Mouse (Mus musculus): ENCODE data around the gene Gbf1.
"Not testable (repeated sequence)": the region's sequence is repeated elsewhere in the genome, so short reads cannot be mapped to it uniquely, and the experiment has no call there.

Gene Gbf1

DNA sequence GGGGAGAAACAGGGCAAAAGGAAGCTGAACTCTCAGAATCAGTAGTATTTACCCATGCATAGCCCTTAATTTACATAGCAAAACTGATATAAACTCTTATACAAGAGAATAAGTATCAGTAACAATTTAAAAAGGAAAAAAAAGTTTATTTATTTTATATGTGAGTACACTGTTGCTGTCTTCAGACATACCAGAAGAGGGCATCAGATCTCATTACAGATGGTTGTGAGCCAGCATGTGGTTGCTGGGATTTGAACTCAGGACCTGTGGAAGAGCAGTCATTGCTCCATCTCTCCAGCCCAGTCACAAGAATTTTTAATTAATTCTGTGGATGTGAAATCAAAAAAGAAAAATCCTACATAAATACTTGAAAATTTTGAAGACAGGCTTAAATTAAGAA is 65.0 kb downstream of the Gbf1 start:
- not testable (repeated sequence) for DNase-seq (ENCODE audit: extremely low spot score, low read depth, low spot score)

DNA sequence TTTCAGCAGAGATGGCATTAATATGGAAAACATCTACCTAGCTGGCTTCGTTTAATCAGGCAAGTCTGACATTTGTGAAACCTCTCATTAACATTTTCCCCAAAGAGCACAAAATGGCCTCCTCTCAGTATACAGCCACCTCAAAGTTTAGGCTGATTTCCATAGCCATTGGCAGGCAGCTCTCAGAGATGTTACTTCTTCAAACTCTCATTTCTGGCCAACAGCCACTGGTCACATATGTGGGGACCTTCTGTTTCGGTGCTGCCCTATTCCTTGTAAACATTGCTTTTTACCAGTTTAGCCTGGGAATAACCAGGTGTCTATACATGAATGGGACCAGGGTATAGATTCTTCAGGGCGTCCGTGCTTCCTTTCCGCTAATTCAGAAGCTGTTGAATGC is 67.8 kb downstream of the Gbf1 start:
- DNase-seq (ENCODE audit: extremely low spot score, low read depth, low spot score) = no peak

DNA sequence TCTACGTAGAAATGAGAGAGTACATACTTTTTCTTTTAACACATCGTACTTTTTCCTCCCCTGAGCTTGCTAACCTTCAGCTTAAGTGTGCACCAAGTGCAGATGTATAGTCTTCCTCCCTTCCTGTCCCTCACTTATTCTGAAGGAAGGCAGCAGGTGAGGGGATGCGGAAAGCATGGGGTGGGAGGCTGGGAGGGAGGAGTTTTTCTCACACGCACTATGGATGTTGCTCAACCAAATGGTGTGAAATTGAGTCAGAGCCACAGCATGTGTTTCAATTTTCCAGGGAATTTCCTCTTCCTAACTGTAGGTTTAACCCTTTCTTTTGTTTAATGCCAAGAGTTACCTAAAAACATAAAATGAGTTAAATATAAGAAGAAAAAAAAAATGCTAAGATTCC is 70.8 kb downstream of the Gbf1 start:
- no peak for DNase-seq (ENCODE audit: extremely low spot score, low read depth, low spot score)

DNA sequence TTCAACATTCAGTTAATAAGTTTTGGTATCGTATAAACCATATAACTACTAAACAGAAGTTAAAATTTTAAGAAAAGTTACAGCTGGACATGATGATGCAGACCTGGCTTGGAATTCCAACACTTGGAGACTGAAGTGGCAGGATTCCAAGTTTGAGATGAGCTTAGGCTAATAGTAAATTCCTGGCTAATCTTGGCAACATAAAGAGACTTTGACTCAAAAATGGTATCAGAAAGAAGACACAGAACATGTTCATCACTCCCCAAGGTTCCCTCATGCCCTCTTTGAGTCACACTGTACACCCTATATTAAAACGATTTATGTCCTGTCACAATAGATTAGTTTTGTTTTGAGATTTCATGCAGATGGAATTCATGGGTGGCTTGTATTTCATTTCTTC is 72.6 kb downstream of the Gbf1 start:
- no peak for DNase-seq (ENCODE audit: extremely low spot score, low read depth, low spot score)

DNA sequence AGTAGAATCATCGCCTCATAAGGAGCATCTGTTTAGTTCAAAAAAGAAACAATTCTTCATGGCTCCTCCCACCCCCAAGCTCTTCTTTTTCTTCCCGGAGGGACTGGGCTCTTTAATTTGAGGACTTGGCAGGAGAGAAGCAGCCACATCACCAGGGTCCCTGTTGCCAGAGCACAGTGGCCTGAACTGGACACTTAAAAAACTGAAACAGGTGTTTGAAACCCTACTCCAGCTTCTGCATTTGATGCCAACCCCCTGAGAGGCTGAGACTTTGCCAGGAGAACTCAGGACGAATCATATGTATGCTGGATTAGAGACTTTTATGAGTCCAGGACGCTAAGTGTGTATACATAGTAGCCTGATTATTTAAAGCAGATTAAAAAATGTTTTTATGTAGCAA is 73.2 kb downstream of the Gbf1 start:
- no peak for DNase-seq (ENCODE audit: extremely low spot score, low read depth, low spot score)

DNA sequence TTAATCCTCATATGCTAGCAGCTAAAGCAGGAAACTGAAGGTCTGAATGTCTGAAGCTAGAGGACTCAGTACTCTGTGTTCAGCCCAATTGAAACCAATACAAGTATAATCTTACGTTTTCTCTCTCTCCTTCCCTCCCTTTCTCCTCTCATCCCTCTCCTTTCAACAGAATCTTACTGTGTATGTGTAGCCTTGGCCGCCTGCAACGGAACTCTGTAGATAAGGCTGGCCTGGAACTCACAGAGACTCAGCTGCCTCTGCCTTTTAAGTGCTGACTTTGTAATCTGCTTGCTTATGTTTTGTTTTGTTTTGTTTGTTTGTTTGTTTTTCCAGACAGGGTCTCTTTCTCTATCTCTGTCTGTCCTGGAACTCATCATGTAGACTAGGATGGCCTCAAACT is 74.0 kb downstream of the Gbf1 start:
- no peak for DNase-seq (ENCODE audit: extremely low spot score, low read depth, low spot score)

DNA sequence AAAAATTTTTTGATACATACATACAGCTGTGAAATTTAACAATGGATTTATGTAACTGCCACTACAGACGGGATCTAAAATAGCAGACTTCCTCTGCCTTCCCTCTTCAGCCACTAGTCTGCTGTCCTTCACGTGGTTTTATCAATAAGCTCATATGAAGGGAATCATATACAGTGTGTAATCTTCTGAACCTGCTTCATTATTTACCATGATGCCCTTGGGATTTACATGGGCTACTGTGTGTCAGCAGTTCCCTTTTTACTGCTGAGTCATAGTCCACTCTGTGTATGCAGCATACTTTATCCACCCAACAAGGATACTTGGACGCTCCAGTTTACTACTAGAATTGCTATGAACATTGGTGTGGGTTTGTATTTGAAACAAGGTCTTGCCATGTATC is 75.0 kb downstream of the Gbf1 start:
- DNase-seq (ENCODE audit: extremely low spot score, low read depth, low spot score) = no peak

DNA sequence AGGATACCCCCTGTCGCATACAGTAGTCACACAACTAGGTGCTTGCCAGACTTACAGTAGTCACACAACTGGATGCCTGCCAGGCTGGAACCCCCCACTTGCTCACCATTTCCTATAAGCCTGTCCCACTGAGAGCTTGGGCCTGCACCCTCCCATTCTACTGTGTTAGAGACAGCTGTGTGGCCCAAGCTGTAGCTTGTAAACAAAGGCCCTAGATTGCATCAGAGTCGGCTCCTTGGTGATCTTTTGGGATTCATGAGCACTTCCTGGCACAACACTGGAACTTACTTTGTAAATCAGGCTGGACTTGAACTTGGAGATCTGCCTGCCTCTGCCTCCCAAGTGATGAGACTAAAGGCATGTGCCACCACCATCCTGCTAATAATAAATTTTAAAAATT is 82.1 kb downstream of the Gbf1 start:
- no peak for DNase-seq (ENCODE audit: extremely low spot score, low read depth, low spot score)

DNA sequence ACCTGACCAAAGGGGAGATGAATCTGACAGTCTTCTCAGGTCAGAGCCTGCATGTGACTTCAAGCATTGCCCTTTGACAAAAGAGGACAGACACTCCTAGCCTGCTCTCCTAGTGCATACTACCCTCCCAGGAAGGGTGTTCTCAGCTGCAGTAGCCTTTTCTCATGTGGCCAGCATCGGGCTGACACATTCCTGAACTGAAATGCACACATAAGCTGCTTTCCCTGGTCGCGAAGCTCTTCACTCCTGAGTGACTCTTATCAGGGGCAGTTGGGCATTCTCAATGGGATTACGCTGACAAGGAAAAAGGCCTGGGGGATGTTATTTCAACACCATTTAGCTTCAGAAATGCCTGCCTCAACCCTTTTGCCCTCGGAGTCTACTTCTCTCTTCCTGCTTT is 84.3 kb downstream of the Gbf1 start:
- DNase-seq (ENCODE audit: extremely low spot score, low read depth, low spot score) = no peak

DNA sequence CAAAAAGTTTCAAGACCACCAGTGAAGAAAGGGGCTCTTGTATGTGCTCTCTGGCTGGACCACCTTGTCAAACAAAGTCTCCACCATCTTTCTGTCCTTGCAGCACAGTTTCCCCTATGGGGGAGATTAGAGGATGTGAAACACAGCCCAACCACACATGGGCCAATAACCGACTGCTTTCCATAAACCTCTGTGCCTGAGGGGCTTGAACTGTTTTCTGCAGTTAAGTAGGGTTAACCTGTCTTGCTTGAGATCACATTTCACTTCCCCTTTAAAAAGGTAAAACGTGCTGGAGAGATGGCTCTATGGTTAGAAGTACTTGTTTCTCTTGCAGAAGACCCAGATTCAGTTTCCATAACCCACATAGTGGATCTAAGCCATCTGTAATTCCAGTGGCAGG is 87.9 kb downstream of the Gbf1 start:
- no peak for DNase-seq (ENCODE audit: extremely low spot score, low read depth, low spot score)

DNA sequence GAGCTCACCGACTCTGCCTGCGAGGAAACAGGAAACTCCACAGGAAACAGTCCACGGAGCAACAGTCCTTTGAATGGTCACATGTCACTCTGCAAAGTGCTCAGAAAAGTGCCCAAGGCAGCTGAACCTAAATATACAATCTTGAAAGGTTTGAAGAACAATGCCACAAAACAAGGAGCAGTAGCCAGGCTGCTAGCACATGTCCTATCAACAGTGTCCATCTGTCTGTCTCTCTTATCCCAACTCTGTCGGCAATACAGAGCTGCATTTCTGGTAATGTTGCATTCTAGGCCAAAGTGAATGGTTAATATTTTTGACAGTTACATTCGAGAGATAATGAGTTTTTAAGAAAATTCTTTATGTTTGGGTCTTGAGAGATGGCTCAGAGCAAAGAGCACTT is 90.1 kb downstream of the Gbf1 start:
- no peak for DNase-seq (ENCODE audit: extremely low spot score, low read depth, low spot score)

DNA sequence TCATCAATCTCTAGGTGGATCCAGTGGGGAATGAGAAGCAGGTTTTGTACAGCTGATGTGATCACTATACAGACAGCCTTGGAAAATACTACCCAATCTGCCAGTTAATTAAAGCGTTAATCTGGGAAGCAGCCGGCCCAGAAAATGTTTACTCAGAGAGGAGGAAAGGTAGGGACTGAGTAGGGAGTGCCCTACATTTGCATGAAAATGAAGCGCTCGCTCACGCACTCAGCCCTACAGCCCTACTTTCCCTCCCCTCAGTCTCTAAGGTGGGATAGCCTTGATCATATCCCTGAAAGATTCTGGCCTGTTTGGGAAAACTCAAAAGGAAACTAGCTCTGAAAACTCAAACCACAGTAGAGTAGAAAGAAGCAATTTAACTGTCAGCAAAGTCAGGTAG is 92.3 kb downstream of the Gbf1 start:
- no peak for DNase-seq (ENCODE audit: extremely low spot score, low read depth, low spot score)

DNA sequence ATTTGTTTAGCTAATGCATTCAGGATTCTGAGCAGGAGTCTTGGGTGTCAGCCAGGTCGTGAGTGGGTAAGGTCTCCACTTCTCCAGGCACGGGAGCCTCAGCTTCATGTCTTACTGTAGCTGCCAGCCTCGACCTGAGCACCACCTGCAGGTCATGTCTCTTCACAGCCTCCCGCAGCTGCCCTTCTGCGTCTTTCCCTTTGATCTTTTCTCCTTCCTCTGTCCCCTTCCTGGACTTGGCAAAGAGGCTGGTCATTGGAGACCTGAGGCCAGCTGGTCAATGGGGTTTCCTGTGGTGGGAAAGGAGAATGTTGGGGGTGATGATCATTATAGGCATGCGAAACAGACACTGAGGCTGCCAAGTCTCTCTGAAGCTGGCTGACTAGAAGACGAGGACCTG is 96.7 kb downstream of the Gbf1 start:
- DNase-seq (ENCODE audit: extremely low spot score, low read depth, low spot score) = no peak

DNA sequence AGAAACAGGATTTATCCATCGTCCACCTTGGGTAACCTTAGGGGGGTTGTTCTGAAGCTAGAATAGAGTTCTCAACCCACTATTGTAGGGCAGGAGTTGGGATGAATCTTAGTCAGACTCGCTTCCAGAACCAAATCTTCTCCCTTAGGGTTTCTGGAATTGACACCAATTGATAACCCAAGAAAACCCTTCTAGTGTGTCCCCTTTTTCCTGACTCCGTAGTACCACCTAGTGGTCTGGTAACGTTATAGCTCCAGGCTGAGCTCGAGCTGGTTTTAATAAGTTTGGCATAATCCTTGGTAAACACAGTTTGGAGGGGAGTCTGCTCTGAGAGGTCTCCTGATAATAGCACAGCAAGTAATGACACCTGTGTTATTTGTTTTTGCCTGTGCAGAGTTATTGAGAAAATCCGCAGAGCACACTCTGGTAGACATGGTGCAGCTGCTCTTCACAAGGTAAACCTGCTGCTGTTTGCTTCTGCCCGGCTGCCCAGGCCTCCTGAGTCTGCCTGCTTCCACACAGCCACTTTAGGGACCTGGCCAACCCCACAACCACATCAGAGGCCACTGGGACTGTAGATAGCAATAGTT is 101.9 kb downstream of the Gbf1 start:
- no peak for DNase-seq (ENCODE audit: extremely low spot score, low read depth, low spot score)

DNA sequence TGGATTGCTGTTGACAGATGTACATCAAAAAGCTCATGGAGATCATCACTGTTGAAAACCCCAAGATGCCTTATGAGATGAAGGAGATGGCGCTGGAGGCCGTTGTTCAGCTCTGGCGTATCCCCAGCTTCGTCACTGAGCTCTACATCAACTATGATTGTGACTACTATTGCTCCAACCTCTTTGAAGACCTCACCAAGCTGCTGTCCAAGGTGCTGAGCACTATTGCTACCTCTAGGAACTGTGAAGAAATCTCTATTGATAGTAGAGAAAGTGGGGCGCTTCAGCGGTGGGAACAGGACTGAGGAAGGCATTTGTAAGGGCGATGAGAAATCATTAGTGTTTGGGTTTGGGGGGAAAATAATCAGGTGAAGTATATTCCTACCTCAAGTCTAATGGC is 112.5 kb downstream of the Gbf1 start:
- no peak for DNase-seq (ENCODE audit: extremely low spot score, low read depth, low spot score)

DNA sequence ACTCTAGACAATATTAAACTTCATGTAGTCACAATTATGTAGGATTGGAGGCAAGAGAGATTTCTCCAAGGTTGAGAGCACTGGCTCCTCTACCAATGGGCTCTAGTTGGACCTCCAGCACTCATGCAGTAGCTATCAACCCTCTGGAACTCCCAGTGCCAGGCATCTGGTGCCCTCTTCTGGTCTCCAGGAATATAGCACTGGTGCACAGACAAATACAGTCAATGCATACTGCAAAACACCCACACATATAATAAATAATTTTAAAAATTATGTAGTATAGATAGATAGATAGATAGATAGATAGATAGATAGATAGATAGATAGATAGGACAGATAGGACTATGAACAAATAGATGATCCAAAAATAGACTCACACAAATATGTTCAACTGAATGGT is 123.0 kb downstream of the Gbf1 start:
- no peak for DNase-seq (ENCODE audit: extremely low spot score, low read depth, low spot score)

DNA sequence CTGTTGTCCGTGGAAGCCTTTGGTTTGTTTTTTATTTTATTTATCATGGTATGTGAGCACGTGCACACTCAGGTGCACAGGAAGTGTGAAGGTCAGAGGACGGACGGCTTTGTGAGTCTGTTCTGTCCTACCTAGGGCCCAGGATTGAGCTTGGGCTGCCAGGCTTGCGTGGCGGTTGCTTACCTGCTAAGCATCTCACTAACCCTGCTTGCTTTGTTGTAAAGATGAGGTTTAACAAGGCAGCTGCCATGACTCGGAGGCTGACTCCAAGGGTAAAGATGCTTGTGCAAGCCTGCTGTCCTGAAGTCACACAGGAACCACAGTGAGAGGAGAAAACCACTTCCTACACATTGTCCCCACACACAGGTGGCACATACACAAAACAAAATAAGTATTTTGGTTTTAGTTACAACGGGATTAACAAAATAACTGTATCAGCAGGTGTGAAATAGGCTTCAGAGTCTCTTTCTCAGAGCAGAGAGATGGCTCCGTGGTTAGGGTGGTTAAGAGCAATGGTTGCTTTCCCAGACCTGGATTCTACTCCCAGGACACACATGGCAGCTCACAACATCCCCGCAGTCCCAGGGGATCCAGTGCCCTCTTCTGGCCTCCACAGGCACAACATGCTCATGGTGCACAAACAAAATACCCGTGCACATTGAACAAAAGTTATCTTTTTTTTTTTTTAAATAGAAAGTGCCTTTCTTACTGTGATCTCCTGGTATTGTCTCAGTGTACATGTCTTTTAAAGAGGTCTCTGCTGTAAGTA is 130.0 kb downstream of the Gbf1 start:
- no peak for DNase-seq (ENCODE audit: extremely low spot score, low read depth, low spot score)

DNA sequence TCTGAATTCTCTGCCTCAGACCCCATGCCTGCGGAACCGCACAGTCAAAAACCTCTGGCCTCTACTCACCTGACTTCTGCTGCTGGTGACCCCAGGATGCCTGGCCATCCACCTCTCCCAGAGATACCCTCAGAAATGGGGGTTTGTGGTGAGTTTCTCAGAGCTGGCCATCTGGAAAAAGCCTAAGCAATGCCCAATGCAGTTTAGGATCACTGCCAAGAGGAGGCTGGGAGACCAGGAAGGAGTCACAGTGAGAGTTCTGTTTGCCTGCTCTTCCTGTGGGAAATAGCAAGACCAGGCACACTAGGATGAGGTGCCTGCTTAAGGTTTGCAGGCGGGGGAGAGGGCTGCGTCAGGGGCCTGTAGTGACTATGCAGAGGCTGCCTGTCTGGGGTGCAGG is 132.4 kb downstream of the Gbf1 start:
- no peak for DNase-seq (ENCODE audit: extremely low spot score, low read depth, low spot score)

DNA sequence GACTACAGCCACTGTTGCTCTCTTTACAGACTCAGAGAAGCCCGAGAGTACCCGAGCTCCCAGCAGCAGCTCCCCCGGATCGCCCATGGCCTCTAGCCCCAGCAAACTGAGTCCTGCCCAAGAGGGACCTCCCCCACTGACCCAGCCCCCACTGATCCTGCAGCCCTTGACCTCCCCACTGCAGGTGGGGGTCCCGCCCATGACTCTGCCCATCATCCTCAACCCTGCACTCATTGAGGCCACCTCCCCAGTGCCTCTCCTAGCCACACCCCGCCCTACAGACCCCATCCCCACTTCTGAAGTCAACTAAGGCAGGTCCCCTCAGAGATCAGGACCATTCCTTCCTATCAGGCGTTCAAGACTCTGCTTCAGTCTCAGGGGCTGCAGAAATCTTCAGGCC is 133.3 kb downstream of the Gbf1 start:
- no peak for DNase-seq (ENCODE audit: extremely low spot score, low read depth, low spot score)

DNA sequence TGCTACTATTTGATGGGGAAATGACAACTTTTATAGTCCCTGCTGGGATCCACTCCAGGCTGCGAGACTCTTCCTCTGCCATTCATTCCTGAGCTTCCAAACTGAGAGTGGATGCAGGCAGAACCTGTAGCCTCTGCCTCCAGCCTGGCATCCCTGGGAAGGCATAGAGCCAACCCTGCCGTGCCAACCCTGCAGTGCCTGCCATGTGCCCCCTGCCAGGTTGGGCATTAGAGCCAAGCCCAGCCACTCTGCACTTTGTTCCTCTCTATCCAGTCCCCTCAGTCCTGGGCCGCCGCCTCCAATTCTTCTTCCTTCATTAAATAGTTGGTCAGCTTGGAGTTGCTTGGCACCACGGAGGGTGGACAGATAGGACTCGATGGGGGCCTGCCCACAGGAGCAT is 133.7 kb downstream of the Gbf1 start:
- DNase-seq (ENCODE audit: extremely low spot score, low read depth, low spot score) = no peak

DNA sequence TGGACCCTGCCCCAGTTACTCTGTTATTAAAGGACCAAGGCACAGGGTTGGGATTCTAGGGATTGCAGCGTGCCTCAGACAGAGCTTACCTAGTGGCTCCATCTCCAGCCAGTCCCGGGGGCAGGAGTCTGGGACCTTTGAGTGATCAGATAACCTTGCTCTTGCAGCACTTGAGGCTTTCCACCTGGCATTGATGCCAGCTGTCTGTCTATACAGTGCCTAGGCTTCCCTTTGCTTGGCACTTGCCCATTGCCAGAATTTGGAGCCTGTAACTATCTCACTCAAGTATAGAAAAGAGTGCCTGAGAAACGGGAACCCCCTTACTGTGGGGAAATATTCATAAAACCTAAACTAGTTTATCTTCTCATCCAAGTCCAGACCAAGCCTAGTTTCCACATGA is 134.6 kb downstream of the Gbf1 start:
- no peak for DNase-seq (ENCODE audit: extremely low spot score, low read depth, low spot score)

DNA sequence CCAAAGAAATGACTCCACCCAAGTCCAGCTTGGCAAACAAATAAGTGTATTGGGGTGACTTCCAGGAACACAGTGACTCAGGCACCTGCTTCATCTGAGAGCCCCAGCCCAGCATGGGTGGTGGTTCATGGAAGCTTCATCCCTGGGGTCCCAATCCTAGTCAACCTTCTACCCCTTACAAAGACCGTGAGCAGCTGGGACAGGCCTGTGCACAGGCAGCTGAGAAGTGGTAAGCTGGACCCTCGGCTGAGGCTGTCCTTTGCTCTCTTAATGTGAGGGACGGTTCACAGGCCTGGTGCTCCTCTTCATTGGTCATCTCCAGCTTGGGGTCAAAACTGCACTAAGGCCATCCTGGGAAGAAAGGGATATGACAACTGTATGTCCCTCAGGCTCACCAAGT is 135.3 kb downstream of the Gbf1 start:
- no peak for DNase-seq (ENCODE audit: extremely low spot score, low read depth, low spot score)

DNA sequence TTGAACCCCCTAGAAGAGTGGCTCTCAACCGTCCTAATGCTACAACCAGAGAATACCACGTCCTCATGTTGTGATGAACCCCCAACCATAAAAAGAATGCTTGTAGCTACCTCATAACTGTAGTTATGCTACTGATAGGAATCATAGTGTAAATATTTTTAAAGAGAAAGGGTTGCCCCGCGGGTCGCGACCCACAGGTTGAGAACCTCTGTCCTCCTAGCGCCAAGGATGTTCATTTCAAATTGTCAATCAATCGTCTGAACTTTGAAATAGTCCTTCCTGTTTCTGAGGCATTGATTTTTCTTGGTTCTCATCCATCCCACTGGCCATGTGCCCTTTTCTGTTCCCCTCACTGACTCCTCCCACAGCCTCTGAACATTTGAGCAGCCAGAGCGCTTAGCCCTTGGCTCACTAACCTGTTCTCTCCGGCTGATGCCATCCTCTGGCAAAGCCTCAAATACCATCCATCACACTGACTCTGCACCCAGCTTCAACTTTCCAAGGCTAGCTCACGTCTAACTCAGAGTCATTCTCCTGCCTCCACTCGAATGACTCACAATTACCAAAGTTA is 138.3 kb downstream of the Gbf1 start:
- no peak for DNase-seq (ENCODE audit: extremely low spot score, low read depth, low spot score)
